Mouse (Mus musculus) left cerebral cortex, adult 11 months (tissue): ENCODE results near the gene Ranbp10.
"Not testable (repeated sequence)": the region's sequence is repeated elsewhere in the genome, so short reads cannot be mapped to it uniquely, and the experiment has no call there.

Experiments
- DNase-seq: peaks from one replicate; pipeline ENCODE4 v3.0.0; 2022; ENCODE audit warnings: low spot score

Ranbp10 gene

DNA sequence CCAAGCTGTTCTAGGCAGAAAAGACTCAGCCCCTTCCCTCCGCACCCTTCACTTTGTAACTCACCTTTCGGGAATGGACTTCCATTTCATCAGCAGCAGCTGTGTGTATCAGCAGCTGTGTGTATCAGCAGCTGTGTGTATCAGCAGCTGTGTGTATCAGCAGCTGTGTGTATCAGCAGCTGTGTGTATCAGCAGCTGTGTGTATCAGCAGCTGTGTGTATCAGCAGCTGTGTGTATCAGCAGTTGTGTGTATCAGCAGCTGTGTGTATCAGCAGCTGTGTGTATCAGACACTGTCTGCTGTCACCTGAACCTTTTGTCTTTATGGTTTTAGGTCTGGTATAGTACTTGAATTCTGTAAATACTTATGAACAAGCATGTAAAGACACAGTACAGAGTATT lies 6.6 kb upstream of the Ranbp10 start:
- not testable (repeated sequence) for DNase-seq

DNA sequence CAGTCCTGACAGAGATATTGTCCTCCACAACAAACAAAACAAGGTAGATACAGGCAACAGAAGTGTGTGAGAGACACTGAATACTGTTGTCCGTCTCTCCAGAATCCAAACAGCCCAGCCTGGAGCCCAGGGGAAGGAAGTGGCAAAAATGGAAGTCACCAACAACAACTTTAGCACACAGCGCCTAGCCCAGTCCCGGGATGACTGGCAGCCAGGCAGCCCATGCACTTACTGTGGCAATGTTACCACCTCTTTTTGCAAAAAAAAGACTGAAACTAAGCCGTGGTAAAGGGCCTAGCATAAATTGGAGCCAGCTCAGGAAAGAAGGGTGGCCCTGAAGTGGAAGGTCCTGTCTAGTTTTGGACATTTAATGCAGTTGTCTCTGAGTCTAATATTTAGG lies 771 bp downstream of the Ranbp10 start:
- no peak for DNase-seq

DNA sequence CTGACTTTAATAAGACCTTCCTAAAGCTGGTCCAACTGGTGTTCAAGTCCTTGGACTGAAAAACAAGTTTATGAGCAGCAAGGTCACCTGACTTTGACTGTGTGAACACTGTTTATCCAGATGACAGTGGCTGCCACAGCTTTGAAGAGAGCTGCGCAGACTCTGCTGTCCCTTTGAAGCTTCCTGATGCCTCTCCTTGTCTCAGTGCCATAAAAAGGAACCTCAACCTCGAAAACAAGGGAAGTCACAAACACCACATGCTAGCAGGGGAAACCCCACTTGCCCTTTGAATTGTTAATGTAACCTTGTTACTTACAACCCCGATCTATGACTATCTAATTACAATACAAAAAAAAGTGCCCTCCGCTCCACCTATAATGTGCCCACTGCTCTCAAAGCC lies 1.6 kb downstream of the Ranbp10 start:
- no peak for DNase-seq

DNA sequence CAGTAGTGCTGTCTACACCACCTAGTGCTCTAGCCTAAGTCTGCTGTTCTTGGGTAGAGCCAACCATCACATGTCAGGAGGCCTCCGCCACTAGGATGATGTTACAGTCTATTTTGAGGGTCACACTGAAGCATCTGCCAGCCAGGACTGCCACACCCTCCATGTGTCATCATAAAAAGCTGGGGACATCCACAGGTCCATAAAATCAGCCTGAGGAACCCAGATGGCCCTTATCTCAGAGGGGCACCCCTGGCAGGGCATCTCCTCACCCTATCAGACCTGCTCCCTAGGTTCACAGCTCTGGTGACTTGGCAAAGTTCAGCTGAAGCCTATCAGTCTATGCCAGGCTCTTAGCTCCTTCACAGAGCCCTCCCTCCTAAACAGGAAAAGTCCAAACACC lies 6.2 kb downstream of the Ranbp10 start:
- no peak for DNase-seq

DNA sequence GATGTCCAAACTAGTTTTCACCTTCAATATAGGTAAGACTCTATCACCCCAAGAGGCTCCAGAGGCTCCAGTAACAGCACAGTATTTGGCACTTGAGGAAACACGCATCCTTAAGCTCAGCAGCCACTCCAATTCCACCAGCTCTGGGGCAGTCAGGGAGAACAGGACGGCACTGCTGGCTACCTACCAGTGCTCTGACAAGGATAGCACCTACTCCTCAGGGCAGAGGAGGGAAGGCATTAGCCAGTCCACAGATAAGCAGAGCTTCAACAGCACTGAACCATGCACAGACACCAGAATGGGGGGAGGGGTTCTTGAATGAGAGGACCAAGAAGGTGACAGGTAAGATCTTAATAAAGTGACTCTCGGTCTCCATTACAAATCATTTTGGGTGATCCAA lies 7.5 kb downstream of the Ranbp10 start:
- no peak for DNase-seq

DNA sequence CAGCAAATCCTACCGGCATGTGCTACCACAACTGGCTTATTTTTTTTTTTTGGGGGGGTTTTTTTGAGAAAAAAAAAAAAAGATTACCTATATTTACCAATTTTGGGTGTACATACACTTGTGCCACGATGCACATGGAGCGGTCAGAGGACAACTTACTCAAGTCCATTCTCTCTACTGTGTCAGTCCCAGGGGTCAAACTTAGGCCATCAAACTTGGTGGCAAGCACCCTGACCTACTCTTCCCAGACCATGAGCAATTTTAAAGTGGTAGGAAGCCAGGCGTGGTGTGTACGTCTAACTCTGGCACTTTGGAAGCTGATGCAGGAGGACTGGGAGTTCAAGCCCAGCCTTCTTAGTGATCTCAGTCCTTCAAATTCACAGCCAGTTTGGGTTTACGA lies 13.9 kb downstream of the Ranbp10 start:
- DNase-seq, result no peak

DNA sequence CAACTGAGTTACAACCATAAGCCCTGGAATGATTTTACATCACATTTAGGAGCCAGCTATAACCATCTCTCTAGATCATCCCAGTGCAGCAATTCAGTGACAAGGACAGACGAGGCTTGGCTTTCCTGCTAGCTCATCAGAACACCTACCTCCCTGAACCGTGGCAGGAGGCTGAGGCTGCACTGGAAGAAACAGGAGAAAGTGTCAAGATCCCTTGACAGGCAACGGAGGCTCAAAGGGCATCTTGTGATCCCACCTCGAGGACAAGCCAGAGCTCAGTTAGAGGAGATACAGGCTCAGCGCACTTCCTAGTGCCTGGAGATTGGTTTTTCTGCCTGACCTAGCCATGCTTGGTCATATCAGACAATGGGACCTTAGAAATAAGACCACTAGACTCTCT lies 14.6 kb downstream of the Ranbp10 start:
- DNase-seq, result no peak

DNA sequence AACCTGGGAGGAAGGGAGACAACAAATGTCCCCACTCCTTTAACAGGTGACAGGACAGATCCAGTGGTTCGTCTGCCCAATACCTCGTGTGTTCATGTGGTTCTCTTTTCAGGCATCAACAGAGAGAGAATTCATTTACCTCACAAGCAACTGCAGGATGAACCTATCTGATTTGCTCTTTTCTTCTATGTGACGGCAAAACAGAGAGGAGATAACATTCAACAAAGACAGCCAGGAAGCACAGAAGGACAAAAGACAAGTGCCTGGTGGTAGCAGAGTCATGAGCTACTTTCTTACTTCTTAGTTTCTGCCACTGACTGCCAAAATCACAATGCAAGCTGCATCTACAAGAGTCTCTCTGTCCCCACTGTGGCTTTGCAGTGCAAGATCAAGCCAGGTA lies 15.6 kb downstream of the Ranbp10 start:
- no peak for DNase-seq

DNA sequence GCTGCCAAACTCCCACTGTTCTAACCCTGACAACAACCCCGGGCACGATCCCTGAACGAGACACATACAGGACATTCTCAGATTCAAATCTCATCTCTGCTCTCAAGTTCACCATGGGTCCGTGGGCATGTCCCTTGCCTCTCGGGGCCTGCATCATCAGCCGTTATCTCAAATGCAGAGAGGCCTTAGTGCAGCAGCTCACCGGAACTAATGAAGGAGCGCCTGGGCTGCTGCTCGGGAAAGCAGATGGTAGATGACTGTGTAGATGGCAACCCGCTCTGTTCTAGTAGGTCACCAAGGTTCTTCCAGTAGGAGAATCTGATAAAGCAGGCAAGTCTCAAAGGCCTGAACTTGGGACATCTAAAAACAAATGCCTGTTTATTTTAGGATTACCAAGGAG lies 16.1 kb downstream of the Ranbp10 start:
- DNase-seq, result no peak

DNA sequence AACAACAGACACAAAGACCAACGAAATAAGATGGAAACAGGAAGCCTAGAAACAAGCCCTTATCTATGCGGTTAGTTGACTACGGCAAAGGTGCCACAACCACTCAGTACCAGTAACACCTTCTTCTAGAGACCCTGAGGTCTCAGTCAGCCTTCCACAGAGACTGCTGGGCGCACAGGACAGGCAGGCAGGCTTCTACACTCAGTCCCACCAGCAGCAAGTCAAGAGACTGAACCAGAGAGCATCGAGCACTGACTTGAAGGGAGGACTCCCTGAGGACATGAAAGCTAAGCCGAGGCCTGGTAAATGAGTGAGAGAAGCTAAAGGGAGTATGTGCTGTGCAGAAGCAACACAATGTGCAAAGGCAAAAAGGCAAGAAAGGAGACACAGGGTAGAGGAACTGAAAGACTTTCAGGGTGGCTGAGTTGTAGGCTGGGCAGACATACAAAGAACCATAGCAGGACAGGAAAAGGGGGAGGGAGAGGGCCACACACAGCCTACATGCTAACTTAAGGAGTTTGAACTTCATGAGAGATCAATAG lies 16.8 kb downstream of the Ranbp10 start:
- no peak for DNase-seq

DNA sequence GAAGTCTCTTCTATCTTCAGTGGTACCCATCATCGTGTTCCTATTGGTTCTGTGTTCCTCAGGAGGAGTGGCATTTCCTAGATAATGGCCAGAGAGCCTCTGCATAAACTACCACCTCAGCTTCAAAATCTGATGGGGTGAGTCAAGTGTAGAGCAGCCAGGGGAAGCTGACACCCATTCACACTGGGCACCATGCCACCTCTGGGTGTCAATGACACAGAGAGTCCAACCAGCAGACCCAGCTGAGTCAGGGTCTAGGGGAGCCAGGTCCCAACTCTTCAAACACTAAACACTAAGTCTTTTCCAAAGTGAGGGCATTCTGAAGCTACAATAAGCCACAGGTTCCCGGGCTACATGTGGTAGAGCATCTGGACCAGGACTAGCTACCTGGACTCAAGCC lies 18.7 kb downstream of the Ranbp10 start:
- DNase-seq, result no peak

DNA sequence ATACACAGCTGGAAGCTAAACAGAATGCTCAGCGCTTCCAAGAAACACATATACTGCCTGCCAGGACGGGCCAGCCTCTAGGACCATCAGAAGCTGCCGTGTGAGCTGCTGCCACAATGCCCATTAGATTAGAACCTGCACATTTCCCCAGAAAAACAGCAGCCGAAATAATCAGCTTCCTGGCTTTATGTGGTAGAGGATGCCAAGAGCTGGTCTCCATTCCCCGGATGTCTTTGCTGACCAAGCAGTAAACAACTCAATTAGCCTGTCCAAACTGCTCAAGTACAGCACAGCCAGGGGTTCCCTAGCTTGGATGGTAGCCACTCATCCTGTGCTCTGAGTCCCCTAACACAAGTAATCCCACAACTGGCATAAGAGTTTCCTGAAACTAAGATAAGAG lies 19.4 kb downstream of the Ranbp10 start:
- no peak for DNase-seq

DNA sequence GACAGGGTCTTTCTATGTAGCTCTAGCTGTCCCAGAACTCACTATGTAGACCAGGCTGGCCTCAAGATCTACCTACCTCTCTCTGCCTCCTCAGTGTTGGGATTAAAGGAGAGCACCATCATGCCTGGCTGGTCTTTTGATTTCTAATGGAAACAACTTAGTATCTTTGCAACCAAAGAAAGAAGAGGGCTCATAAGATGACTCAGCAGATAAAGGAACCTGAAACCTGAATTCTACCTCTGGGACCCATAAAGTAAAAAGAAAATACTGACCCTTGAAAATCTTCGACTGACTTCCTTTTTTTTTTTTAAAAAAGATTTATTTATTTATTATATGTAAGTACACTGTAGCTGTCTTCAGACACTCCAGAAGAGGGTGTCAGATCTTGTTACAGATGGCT lies 21.2 kb downstream of the Ranbp10 start:
- no peak for DNase-seq

DNA sequence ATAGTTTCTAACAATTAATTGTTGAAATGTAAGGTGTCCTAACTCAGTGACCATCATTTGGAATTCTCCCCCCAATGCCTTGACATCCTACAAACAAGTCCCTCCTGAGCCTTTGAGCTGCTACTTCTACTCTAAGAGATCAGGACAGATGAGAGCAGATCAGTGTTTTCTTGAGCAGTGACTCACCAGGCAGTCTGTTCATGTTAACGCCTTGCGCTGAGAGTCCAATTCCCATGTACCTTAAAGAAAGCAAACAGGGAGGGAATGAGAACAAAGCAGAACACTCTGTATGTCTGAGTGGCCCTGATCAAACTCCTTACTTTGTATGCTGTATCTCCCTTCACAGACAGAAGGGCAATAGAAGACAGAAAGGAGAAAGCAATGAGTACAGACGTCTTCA lies 21.8 kb downstream of the Ranbp10 start:
- DNase-seq, result no peak

DNA sequence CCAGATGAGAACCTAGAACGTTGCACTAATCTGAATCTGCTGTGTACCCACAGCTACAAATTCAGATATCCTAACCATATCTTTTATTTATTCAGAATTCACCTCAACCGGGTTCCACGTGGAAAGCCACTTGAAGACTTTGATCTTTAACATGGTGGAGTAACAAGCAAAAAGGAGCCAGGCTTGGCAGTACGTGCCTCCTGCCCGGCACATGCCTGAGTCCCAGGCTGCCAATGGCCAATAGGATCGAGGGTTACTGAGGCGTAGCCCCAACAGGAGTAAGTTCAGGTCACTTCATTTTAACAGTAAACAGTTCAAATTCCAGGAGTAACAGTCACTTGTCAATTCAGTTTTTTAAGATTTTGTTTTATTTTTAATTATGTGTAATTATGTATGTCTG lies 22.4 kb downstream of the Ranbp10 start:
- no peak for DNase-seq

DNA sequence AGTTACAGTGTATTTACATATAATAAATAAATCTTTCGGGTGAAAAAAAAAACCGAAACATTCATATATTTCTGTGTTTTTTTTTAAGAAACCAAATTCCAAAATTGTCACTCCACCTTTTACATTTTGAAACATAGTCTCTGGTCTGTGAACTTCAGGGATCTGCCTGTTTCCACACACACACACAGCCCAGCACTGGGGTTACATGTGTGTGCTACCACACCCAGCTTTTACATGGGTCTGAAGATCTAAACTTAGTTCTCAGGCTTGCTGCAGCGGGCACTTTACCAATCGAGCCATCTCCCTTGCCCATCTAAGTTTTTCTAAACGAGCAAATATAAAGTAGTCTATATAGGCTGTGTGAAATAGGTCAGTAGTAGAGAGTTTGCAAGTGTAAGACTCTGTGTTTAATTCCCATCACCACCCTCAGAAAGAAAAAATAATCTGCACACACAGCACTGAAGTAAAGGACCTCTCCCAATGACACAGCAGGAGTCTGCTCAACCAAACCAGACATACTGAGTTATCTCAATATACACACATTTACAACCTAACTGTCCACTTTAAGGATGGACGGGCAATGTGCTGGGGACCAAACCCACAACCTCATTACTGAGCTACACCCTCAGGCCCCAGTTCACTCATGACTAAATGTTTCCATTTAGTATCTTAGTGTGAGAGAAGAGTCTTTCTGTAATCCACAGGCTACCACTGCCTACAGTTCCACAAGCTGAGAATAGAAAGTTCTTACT lies 25.8 kb downstream of the Ranbp10 start:
- DNase-seq, result no peak

DNA sequence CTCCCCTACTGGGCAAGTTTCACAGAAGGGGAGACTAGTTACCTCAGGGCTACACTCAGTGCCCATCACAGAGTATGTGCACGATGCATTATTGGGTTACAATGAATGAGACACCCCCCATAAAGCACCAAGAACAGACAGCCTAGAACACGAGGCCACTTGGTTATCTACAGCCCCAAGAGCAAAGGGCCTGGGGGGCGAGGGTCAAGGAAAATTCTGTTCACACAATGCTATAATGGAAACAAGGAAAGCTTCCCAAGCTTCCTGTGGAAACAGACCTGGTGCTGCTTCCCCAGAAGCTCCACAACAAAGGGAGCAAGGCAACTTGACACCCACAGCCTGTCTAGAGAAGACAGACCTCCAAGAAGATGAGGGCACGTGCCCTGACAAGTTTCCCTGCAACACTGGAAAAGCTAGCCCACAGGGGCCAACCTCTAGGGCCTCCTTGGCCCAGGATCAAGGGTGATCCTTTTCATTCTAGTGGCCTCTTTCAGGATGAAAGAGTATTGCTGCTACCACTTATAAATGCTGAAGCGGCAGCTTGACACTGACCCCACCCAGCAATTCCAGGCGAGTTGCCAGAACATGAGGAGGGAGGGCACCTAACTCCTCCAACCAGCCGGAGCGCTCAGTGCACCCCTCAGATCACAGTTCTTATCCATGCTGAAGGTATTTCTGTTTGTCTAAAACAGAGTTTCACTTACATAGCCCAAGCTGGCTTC lies 27.9 kb downstream of the Ranbp10 start:
- DNase-seq, result no peak

DNA sequence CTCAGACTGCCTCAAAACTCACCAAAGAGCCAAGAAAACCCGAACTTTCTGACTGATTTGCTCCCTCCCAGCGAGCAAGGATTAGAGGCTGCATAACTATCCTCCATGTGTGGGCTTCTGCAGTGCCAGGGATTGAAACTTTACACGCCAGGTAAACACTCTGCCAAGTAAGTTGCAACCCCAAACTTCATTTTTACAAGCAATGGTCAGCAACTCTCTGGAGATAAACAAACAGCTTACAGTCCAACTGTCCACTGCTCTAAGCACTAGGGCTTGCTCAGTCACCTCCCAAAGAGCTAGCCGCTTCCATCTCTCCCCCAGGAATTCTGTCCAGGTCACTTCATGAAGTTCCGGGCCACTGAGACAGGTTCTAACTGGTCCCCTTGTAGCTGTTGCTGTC lies 28.7 kb downstream of the Ranbp10 start:
- no peak for DNase-seq

DNA sequence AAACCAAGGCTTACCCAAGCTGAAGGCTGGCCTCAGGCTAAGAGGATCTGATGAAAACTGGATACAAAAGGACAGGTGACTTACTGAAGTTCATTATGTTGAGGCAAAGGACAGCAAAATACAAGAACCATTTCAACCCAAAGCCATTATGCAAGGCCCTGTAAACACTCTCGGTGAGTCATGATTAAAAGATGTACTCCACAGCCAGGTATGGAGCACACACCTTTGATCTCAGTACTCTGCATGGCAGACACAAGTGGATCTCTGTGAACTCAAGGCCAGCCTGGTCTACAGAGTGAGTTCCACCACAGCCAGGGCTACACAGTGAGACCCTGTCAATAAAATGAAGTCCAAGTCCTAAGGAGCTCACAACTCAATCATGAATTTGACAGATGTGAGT lies 31.4 kb downstream of the Ranbp10 start:
- DNase-seq, result no peak

DNA sequence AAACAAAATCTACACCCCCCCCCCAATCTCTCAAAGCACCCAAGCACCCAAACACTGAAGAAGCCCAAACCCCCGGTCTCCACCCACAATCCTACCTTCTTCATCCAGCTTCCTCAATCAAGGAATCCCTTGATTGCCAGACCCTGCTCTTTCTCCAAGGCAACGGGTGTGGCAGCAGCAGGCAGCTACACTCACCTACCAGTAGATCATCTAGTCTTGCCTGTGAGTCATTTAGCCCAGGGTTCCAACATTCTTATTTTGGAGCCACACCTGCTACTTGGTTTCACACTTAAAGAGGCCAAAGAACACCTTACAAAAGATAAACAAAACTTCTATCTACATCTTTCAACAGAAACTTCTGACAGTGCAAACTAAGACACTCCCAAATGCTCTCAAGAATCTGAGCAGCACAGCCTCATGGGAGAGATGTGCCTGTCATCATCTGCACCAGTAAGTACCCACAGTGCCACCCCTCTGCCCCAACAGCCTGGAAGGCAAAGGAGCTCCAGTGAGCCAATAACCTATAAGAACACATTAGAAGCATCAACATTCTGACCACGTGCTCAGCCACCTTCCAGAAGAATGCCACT lies 33.0 kb downstream of the Ranbp10 start:
- no peak for DNase-seq

DNA sequence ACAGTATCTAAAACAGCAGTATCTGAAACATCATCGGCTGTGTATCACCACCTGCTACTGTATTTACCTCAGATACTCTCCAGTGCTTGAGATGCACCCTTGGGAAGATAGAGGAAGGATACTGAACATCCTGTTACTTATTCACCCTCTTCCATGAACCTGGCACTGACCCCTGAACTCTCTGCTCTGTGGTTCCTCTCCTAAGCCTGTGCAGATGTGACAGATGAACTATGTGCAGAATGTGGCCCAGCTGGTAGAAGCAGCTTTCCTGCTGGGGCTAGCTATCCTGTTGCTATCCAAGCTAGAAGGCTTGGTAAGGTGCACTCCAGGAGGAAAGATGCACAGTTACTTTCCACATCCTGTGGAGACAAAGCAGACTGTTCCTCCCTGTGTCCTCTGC lies 33.8 kb downstream of the Ranbp10 start:
- DNase-seq, result no peak

DNA sequence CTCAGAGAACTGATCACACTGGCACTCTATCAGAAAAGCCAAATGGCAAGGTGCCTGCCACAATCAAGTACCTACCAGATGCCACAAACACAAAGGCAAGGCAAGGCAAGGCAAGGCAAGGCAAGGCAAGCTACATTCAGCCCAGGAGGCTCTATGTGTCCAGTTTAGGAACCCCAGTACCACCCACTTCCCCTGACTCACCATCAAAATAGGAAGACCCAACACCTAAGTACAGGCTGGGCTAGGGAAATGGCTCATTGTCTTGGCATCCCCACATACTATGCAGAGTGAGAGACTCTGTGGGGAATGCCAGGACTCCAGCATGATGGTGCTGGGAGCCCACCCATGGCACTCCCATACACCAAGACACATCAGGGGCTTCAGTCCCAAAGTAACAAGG lies 37.5 kb downstream of the Ranbp10 start:
- no peak for DNase-seq

DNA sequence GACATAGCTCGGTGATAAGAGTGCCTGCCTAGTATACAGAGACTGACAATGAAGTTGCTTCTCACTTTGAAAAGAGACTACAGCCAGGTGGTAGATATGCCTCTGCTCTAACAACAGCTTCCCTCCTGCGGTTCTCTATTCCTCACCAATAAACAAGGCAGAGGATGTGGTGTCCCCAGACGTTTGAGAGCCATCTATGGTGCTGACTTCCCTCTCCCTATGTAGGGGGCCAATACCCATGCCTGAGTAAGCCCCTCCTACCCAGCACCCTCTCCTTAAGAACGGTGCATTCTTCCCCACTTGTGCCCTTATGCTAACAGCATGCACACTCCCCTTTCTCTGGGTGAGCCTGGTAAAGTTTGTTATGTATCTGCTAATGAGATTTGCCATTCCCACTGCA lies 38.2 kb downstream of the Ranbp10 start:
- DNase-seq, result no peak
